Mouse (Mus musculus) midbrain, embryonic 16.5 days (tissue): Measurements from ENCODE around the gene Dnah6. TPM values are rescaled to one million over a fixed set of nuclear protein-coding genes. Genes with fewer than 3 reads are reported as not detected.

ENCODE experiments used
- ATAC-seq: fragments of 200-750 bp; cut with Nextera tagmentation; 2 replicates; pipeline ENCODE4 v1.8.0; 2017; ENCODE audit warnings: moderate TSS enrichment
- H3K27ac ChIP-seq: fragments of 300-500 bp; sonication (generic); 2 replicates; pipeline ENCODE4 v1.5.1; 2014; ENCODE audit warnings: mild to moderate bottlenecking, low read length, mixed read lengths
- H3K27me3 ChIP-seq: fragments of 300-500 bp; sonication (generic); 2 replicates; pipeline ENCODE4 v1.6.1; 2014; ENCODE audit warnings: low read depth, low read length, mixed read lengths; ENCODE audit not compliant: control insufficient read depth, insufficient read depth
- H3K36me3 ChIP-seq: fragments of 300-500 bp; sonication (generic); 2 replicates; pipeline ENCODE4 v1.6.1; 2014; ENCODE audit warnings: mild to moderate bottlenecking, low read length, moderate library complexity, mixed read lengths; ENCODE audit not compliant: control insufficient read depth, insufficient read depth
- H3K4me1 ChIP-seq: fragments of 300-500 bp; sonication (generic); 2 replicates; pipeline ENCODE4 v1.6.1; 2014; ENCODE audit warnings: mild to moderate bottlenecking, low read length, mixed read lengths; ENCODE audit not compliant: control insufficient read depth, insufficient read depth
- H3K4me2 ChIP-seq: fragments of 300-500 bp; sonication (generic); 2 replicates; pipeline ENCODE4 v1.6.1; 2014; ENCODE audit warnings: mild to moderate bottlenecking, low read length, mixed read lengths
- H3K4me3 ChIP-seq: fragments of 300-500 bp; sonication (generic); 2 replicates; pipeline ENCODE4 v1.5.1; 2014; ENCODE audit warnings: low read depth, mild to moderate bottlenecking, low read length, moderate library complexity, mixed read lengths
- H3K9ac ChIP-seq: fragments of 300-500 bp; sonication (generic); 2 replicates; pipeline ENCODE4 v1.6.1; 2014; ENCODE audit warnings: low read depth, low read length, mixed read lengths
- H3K9me3 ChIP-seq: fragments of 300-500 bp; sonication (generic); replicated peaks from 2 replicates; pipeline ENCODE4 v1.6.1; 2014; ENCODE audit warnings: mild to moderate bottlenecking, low read length, mixed read lengths; ENCODE audit not compliant: control insufficient read depth, poor library complexity, severe bottlenecking
- WGBS: fragments of 180-500 bp; shearing (Covaris S2); extraction: QIAGEN DNeasy Blood & Tissue Kit; methylation state at CpG from one replicate; pipeline ENCODE4 v1.1.7; 2014; 5-methylcytosine and 5-hydroxymethylcytosine counted together
- polyA plus RNA-seq: library from polyadenylated mRNA; unstranded; fragments of >200 nt; fragmentation: Nextera tagmentation; extraction: Ambion mirVana; gene quantifications from 2 replicates; pipeline ENCODE4 v1.2.1, GENCODE M21; 2015

The Dnah6 gene
- polyA plus RNA-seq, 1 experiment from 2014 or later: 0.36 TPM

- Histone ChIP-seq H3K9ac (no peak overlapping the region), H3K9me3 (no peaks in the 10 kb centered on the region), H3K4me1 (no peaks in the 10 kb centered on the region), H3K27ac (no peak overlapping the region), H3K4me3 (no peak overlapping the region), H3K4me2 (no peak overlapping the region), H3K27me3 (no peaks in the 10 kb centered on the region), H3K36me3 (no peaks in the 10 kb centered on the region)
- WGBS: 91% methylated on average over 4 of the region's 4 CpGs
- ATAC-seq: no peak
Measured at GRCm38 (mm10) chr6:73142776-73143175, 78.7 kb downstream of the Dnah6 start.

- Histone ChIP-seq H3K4me1 (no peaks in the 10 kb centered on the region), H3K4me2 (no peak overlapping the region), H3K4me3 (no peak overlapping the region), H3K27me3 (no peaks in the 10 kb centered on the region), H3K9me3 (no peaks in the 10 kb centered on the region), H3K36me3 (no peaks in the 10 kb centered on the region), H3K27ac (no peak overlapping the region), H3K9ac (no peak overlapping the region)
- 66% methylated on average over 3 of the region's 3 CpGs for WGBS
- ATAC-seq: no peak
Measured at GRCm38 (mm10) chr6:73140836-73141235, 80.6 kb downstream of the Dnah6 start.

GRCm38 (mm10) chr6:73132784-73133183 lies 88.7 kb downstream of the Dnah6 start:
- Histone ChIP-seq H3K4me2 (no peak overlapping the region), H3K9me3 (no peaks in the 10 kb centered on the region), H3K27ac (no peak overlapping the region), H3K4me3 (no peak overlapping the region), H3K27me3 (no peaks in the 10 kb centered on the region), H3K9ac (no peak overlapping the region), H3K4me1 (no peaks in the 10 kb centered on the region), H3K36me3 (no peaks in the 10 kb centered on the region)
- no peak for ATAC-seq
- WGBS: 49% methylated on average over 5 of the region's 5 CpGs

- Histone ChIP-seq H3K9ac (no peak overlapping the region), H3K4me3 (no peak overlapping the region), H3K9me3 (no peaks in the 10 kb centered on the region), H3K4me1 (no peaks in the 10 kb centered on the region), H3K27me3 (no peaks in the 10 kb centered on the region), H3K36me3 (no peaks in the 10 kb centered on the region), H3K4me2 (no peak overlapping the region), H3K27ac (no peak overlapping the region)
- ATAC-seq: no peak
- 81% methylated on average over 9 of the region's 9 CpGs for WGBS
Measured at GRCm38 (mm10) chr6:73127594-73127993, 93.9 kb downstream of the Dnah6 start.

- no peak overlapping the region for H3K4me3 ChIP-seq
- no peak overlapping the region for H3K9ac ChIP-seq
- no peaks in the 10 kb centered on the region for H3K9me3 ChIP-seq
- no peak overlapping the region for H3K27ac ChIP-seq
- no peaks in the 10 kb centered on the region for H3K27me3 ChIP-seq
- WGBS: 86% methylated on average over 11 of the region's 11 CpGs
- no peaks in the 10 kb centered on the region for H3K4me1 ChIP-seq
- no peak overlapping the region for H3K4me2 ChIP-seq
- no peak for ATAC-seq
- H3K36me3 ChIP-seq: no peaks in the 10 kb centered on the region
Measured at GRCm38 (mm10) chr6:73120348-73120747, 101.1 kb downstream of the Dnah6 start.

GRCm38 (mm10) chr6:73113898-73114297 lies 107.6 kb downstream of the Dnah6 start:
- 85% methylated on average over 2 of the region's 2 CpGs for WGBS
- no peak for ATAC-seq
- no peaks in the 10 kb centered on the region for H3K27me3 ChIP-seq

GRCm38 (mm10) chr6:73113365-73113764 lies 108.1 kb downstream of the Dnah6 start:
- Histone ChIP-seq H3K36me3 (no peaks in the 10 kb centered on the region), H3K4me3 (no peak overlapping the region), H3K4me2 (no peak overlapping the region), H3K9me3 (no peaks in the 10 kb centered on the region), H3K27ac (no peak overlapping the region), H3K27me3 (no peaks in the 10 kb centered on the region), H3K9ac (no peak overlapping the region), H3K4me1 (no peaks in the 10 kb centered on the region)
- ATAC-seq: no peak
- WGBS: 72% methylated on average over 2 of the region's 2 CpGs

More at GRCm38 (mm10) chr6:73113898-73114297, 107.6 kb downstream of the Dnah6 start:
- H3K4me1 ChIP-seq: no peaks in the 10 kb centered on the region
- no peak overlapping the region for H3K9ac ChIP-seq
- no peak overlapping the region for H3K4me3 ChIP-seq
- no peak overlapping the region for H3K27ac ChIP-seq
- no peaks in the 10 kb centered on the region for H3K9me3 ChIP-seq
- H3K4me2 ChIP-seq: no peak overlapping the region
- no peaks in the 10 kb centered on the region for H3K36me3 ChIP-seq

- WGBS: 94% methylated on average over 4 of the region's 4 CpGs
- H3K4me1 ChIP-seq: no peaks in the 10 kb centered on the region
Measured at GRCm38 (mm10) chr6:73093133-73093532, 128.3 kb downstream of the Dnah6 start.

GRCm38 (mm10) chr6:73090836-73091235 lies 130.6 kb downstream of the Dnah6 start:
- ATAC-seq: no peak
- H3K4me1 ChIP-seq: no peaks in the 10 kb centered on the region

More at GRCm38 (mm10) chr6:73093133-73093532, 128.3 kb downstream of the Dnah6 start:
- H3K4me2 ChIP-seq: no peak overlapping the region
- ATAC-seq: no peak
- no peaks in the 10 kb centered on the region for H3K27me3 ChIP-seq
- no peaks in the 10 kb centered on the region; the same call in 1 of the 2 replicates for H3K9me3 ChIP-seq
- no peak overlapping the region for H3K27ac ChIP-seq
- H3K9ac ChIP-seq: no peak overlapping the region
- no peak overlapping the region for H3K4me3 ChIP-seq
- no peaks in the 10 kb centered on the region for H3K36me3 ChIP-seq

More at GRCm38 (mm10) chr6:73090836-73091235, 130.6 kb downstream of the Dnah6 start:
- Histone ChIP-seq H3K27me3 (no peaks in the 10 kb centered on the region), H3K4me3 (no peak overlapping the region), H3K9me3 (no peaks in the 10 kb centered on the region), H3K27ac (no peak overlapping the region), H3K36me3 (no peaks in the 10 kb centered on the region), H3K4me2 (no peak overlapping the region), H3K9ac (no peak overlapping the region)
- WGBS: 81% methylated on average over 8 of the region's 8 CpGs
